ENCODE assay signal across 8 mouse cellular contexts in the genomic region with DNA sequence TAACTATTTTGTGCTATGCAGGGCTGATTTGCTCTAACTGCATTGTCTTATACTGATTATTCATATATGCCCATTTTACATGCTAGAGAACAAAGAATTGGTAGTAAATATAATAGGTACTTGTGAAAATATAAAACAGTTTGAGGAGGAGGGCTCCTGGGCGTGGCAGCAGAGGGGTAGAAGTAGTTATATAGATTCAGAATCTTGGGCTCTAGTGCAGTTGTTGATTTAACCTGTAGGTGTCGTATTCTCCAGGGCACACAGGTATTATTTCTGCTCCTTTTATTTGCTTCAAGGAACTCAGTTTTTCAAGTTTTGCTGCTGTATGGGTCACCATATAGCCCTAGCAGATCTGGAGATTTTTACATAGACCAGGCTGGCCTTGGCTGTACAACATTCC. TPM values are rescaled to one million over a fixed set of nuclear protein-coding genes. Genes with fewer than 3 reads are reported as not detected.
DNase-seq lines count a peak whose midpoint lies in the region; ATAC-seq lines count a peak whose summit lies in the region.

No protein-coding gene starts in this region.

- H3K4me1 ChIP-seq in kidney, embryonic 14.5 days (ENCODE audit: control insufficient read depth, insufficient read depth, low read length) = peaks cover 5% of the 10 kb centered on the region; the same call in 1 of the 2 replicates
- H3K4me1 ChIP-seq in hindbrain, embryonic 11.5 days (replicated peaks; ENCODE audit: control insufficient read depth, insufficient read depth, low read length) = no peaks in the 10 kb centered on the region
- H3K4me1 ChIP-seq in midbrain, embryonic 13.5 days (replicated peaks) = peaks cover 12% of the 10 kb centered on the region

- H3K9me3 ChIP-seq in kidney, embryonic 14.5 days (ENCODE audit: control insufficient read depth, low read length) = no peaks in the 10 kb centered on the region
- H3K9me3 ChIP-seq in hindbrain, embryonic 11.5 days (ENCODE audit: control insufficient read depth, low read length) = no peaks in the 10 kb centered on the region
- H3K9me3 ChIP-seq in midbrain, embryonic 13.5 days = no peaks in the 10 kb centered on the region

- 73% methylated on average over 2 of the region's 2 CpGs for WGBS in kidney, embryonic 14.5 days
- 75% methylated on average over 2 of the region's 2 CpGs for WGBS in hindbrain, embryonic 11.5 days
- WGBS in midbrain, embryonic 13.5 days = 84% methylated on average over 2 of the region's 2 CpGs

- no peak overlapping the region for H3K9ac ChIP-seq in kidney, embryonic 14.5 days (ENCODE audit: low read depth, low read length)
- no peak overlapping the region for H3K9ac ChIP-seq in hindbrain, embryonic 11.5 days (ENCODE audit: low read depth, low read length)
- peak overlapping the region; percentile 70; the same call in 1 of the 2 replicates for H3K9ac ChIP-seq in midbrain, embryonic 13.5 days (replicated peaks)

- H3K27ac ChIP-seq in kidney, embryonic 14.5 days (ENCODE audit: low read depth, low read length) = no peak overlapping the region
- H3K27ac ChIP-seq in hindbrain, embryonic 11.5 days (ENCODE audit: low read depth, low read length) = no peak overlapping the region
- H3K27ac ChIP-seq in midbrain, embryonic 13.5 days = no peak overlapping the region

- DNase-seq in kidney, postnatal 4 days = no peak
- peak; percentile 10 for DNase-seq in MN1 (ENCODE audit: low spot score)
- peak; percentile 5 for DNase-seq in hindbrain, embryonic 11.5 days (ENCODE audit: low spot score)
- no peak for DNase-seq in frontal cortex, adult 2 months (ENCODE audit: extremely low spot score in 1 of 2, low spot score in 1 of 2)
- DNase-seq in embryo, embryonic 10 days (ENCODE audit: low spot score) = no peak
- DNase-seq in kidney, postnatal 14 days = no peak

- no peak for ATAC-seq in kidney, embryonic 14.5 days (ENCODE audit: low FRiP score, low TSS enrichment)
- no peak for ATAC-seq in hindbrain, embryonic 11.5 days (ENCODE audit: low FRiP score)
- ATAC-seq in midbrain, embryonic 13.5 days = no peak; the same call in 1 of the 2 replicates

- H3K27me3 ChIP-seq in kidney, embryonic 14.5 days (ENCODE audit: control insufficient read depth, insufficient read depth, low read length) = no peaks in the 10 kb centered on the region
- no peaks in the 10 kb centered on the region for H3K27me3 ChIP-seq in hindbrain, embryonic 11.5 days (ENCODE audit: control insufficient read depth, insufficient read depth, low read length)
- no peaks in the 10 kb centered on the region for H3K27me3 ChIP-seq in midbrain, embryonic 13.5 days

- H3K4me3 ChIP-seq in kidney, embryonic 14.5 days (ENCODE audit: low read length) = peak overlapping the region; percentile 50
- H3K4me3 ChIP-seq in hindbrain, embryonic 11.5 days (ENCODE audit: low read depth, low read length) = peak overlapping the region; percentile 75; the same call in 1 of the 2 replicates
- H3K4me3 ChIP-seq in midbrain, embryonic 13.5 days (replicated peaks) = peak overlapping the region; percentile 64

- no peaks in the 10 kb centered on the region for H3K36me3 ChIP-seq in kidney, embryonic 14.5 days (ENCODE audit: control insufficient read depth, insufficient read depth, low read length)
- no peaks in the 10 kb centered on the region for H3K36me3 ChIP-seq in hindbrain, embryonic 11.5 days (ENCODE audit: control insufficient read depth, insufficient read depth, low read length)
- H3K36me3 ChIP-seq in midbrain, embryonic 13.5 days = no peaks in the 10 kb centered on the region

- peak overlapping the region; percentile 55 for H3K4me2 ChIP-seq in kidney, embryonic 14.5 days (replicated peaks; ENCODE audit: low read depth, low read length)
- peak overlapping the region; percentile 40; the same call in 1 of the 2 replicates for H3K4me2 ChIP-seq in hindbrain, embryonic 11.5 days (replicated peaks; ENCODE audit: low read depth, low read length)
- H3K4me2 ChIP-seq in midbrain, embryonic 13.5 days (replicated peaks) = peak overlapping the region; percentile 53

RNA-seq across cellular contexts. Expression of a gene that starts 1.1 kb away (rescaled TPM):
- 7.9 and 14.5 TPM in 2 replicates for polyA plus RNA-seq in kidney, embryonic 14.5 days (2014; fragmentation: Nextera tagmentation; extraction: Ambion mirVana)
- 11.7 and 12.2 TPM in 2 replicates for polyA plus RNA-seq in hindbrain, embryonic 11.5 days (2014; fragmentation: Nextera tagmentation; extraction: Ambion mirVana)
- 7.7 and 8.0 TPM in 2 replicates for polyA plus RNA-seq in midbrain, embryonic 13.5 days (2015; fragmentation: Nextera tagmentation; extraction: Ambion mirVana)
- 10.7 and 12.3 TPM in 2 replicates for polyA plus RNA-seq in frontal cortex, adult 2 months (2012; rRNA removed)

Comparison
In these comparisons a context has a peak if more than half of its experiments do, and no peak if none do; other contexts are left out.
1. DNase-seq: peak in MN1 (single experiment) and hindbrain, embryonic 11.5 days (single experiment); none in kidney, postnatal 4 days (0 of 2), frontal cortex, adult 2 months (0 of 2), embryo, embryonic 10 days (single experiment) and kidney, postnatal 14 days (single experiment).
2. Peak in every context shown above with its lines, with median percentiles within 50 percentile points of each other: H3K4me2 ChIP-seq and H3K4me3 ChIP-seq.